Mouse (Mus musculus): ENCODE data around the gene Arhgap4. TPM values are rescaled to one million over a fixed set of nuclear protein-coding genes. Genes with fewer than 3 reads are reported as not detected.

Gene Arhgap4
- total RNA-seq, 1 experiment, result 3.5 TPM

GRCm38 (mm10) chrX:73867852-73868251 is 53.8 kb downstream of the Arhgap4 start:
- no peak overlapping the region for H3K4me3 ChIP-seq (ENCODE audit: insufficient read depth in 1 of 2, low read depth in 1 of 2, low read length in 2 of 2, poor library complexity in 1 of 2, severe bottlenecking in 1 of 2)
- in situ Hi-C loops (cut with MboI; ENCODE audit: low sequenced_read_pairs in 2 of 2, unreplicated experiment in 2 of 2), result no loop called here
- H3K36me3 ChIP-seq (ENCODE audit: control insufficient read depth, insufficient read depth, low read length, poor library complexity, severe bottlenecking), result no peaks in the 10 kb centered on the region
- no peaks in the 10 kb centered on the region for H3K4me1 ChIP-seq (ENCODE audit: control insufficient read depth in 2 of 2, insufficient read depth in 2 of 2, low read length in 2 of 2, poor library complexity in 1 of 2)
- no peak for DNase-seq (ENCODE audit: low read depth, low spot score)
- no peak overlapping the region for H3K9ac ChIP-seq (ENCODE audit: insufficient read depth, low read depth, low read length, poor library complexity, severe bottlenecking)
- H3K27ac ChIP-seq (ENCODE audit: insufficient read depth, low read depth, low read length, poor library complexity, severe bottlenecking), result no peak overlapping the region
- H3K9me3 ChIP-seq (ENCODE audit: control insufficient read depth, insufficient read depth, low read depth, low read length), result no peaks in the 10 kb centered on the region
- TF ChIP-seq ZC3H11A (IDR thresholded peaks at IDR 0.05; ENCODE audit: borderline replicate concordance, low read depth, low read length) (no peak), CHD2 (IDR thresholded peaks at IDR 0.05; ENCODE audit: low read depth, low read length) (no peak), HCFC1 (IDR thresholded peaks at IDR 0.05; ENCODE audit: borderline replicate concordance, insufficient read depth, low read length) (no peak), MAFK (IDR thresholded peaks at IDR 0.05; ENCODE audit: insufficient read depth, low read depth, low read length) (no peak), ZNF384 (IDR thresholded peaks at IDR 0.05; ENCODE audit: low read depth, low read length) (no peak)

- Histone ChIP-seq H3K36me3 (ENCODE audit: control insufficient read depth, insufficient read depth, low read length, poor library complexity, severe bottlenecking) (no peaks in the 10 kb centered on the region), H3K9me3 (ENCODE audit: control insufficient read depth, insufficient read depth, low read depth, low read length) (no peaks in the 10 kb centered on the region), H3K9ac (ENCODE audit: insufficient read depth, low read depth, low read length, poor library complexity, severe bottlenecking) (no peak overlapping the region), H3K4me3 (ENCODE audit: insufficient read depth in 1 of 2, low read depth in 1 of 2, low read length in 2 of 2, poor library complexity in 1 of 2, severe bottlenecking in 1 of 2) (no peak overlapping the region), H3K27ac (ENCODE audit: insufficient read depth, low read depth, low read length, poor library complexity, severe bottlenecking) (no peak overlapping the region), H3K4me1 (ENCODE audit: control insufficient read depth in 2 of 2, insufficient read depth in 2 of 2, low read length in 2 of 2, poor library complexity in 1 of 2) (no peaks in the 10 kb centered on the region)
- no peak for TF ChIP-seq MAFK (IDR thresholded peaks at IDR 0.05; ENCODE audit: insufficient read depth, low read depth, low read length)
- TF ChIP-seq HCFC1 (IDR thresholded peaks at IDR 0.05; ENCODE audit: borderline replicate concordance, insufficient read depth, low read length), result no peak
- TF ChIP-seq CHD2 (IDR thresholded peaks at IDR 0.05; ENCODE audit: low read depth, low read length), result no peak
- TF ChIP-seq ZC3H11A (IDR thresholded peaks at IDR 0.05; ENCODE audit: borderline replicate concordance, low read depth, low read length), result no peak
- TF ChIP-seq ZNF384 (IDR thresholded peaks at IDR 0.05; ENCODE audit: low read depth, low read length), result no peak
- DNase-seq (ENCODE audit: low read depth, low spot score), result no peak
- in situ Hi-C loops (cut with MboI; ENCODE audit: low sequenced_read_pairs in 2 of 2, unreplicated experiment in 2 of 2), result no loop called here
Observed at GRCm38 (mm10) chrX:73867256-73867655, 54.4 kb downstream of the Arhgap4 start.

- Histone ChIP-seq H3K4me1 (ENCODE audit: control insufficient read depth in 2 of 2, insufficient read depth in 2 of 2, low read length in 2 of 2, poor library complexity in 1 of 2) (no peaks in the 10 kb centered on the region), H3K9ac (ENCODE audit: insufficient read depth, low read depth, low read length, poor library complexity, severe bottlenecking) (no peak overlapping the region), H3K27ac (ENCODE audit: insufficient read depth, low read depth, low read length, poor library complexity, severe bottlenecking) (no peak overlapping the region), H3K36me3 (ENCODE audit: control insufficient read depth, insufficient read depth, low read length, poor library complexity, severe bottlenecking) (no peaks in the 10 kb centered on the region), H3K9me3 (ENCODE audit: control insufficient read depth, insufficient read depth, low read depth, low read length) (no peaks in the 10 kb centered on the region), H3K4me3 (ENCODE audit: insufficient read depth in 1 of 2, low read depth in 1 of 2, low read length in 2 of 2, poor library complexity in 1 of 2, severe bottlenecking in 1 of 2) (no peak overlapping the region)
- TF ChIP-seq ZNF384 (IDR thresholded peaks at IDR 0.05; ENCODE audit: low read depth, low read length), result no peak
- no peak for TF ChIP-seq HCFC1 (IDR thresholded peaks at IDR 0.05; ENCODE audit: borderline replicate concordance, insufficient read depth, low read length)
- TF ChIP-seq CHD2 (IDR thresholded peaks at IDR 0.05; ENCODE audit: low read depth, low read length), result no peak
- in situ Hi-C loops (cut with MboI; ENCODE audit: low sequenced_read_pairs in 2 of 2, unreplicated experiment in 2 of 2), result no loop called here
- DNase-seq (ENCODE audit: low read depth, low spot score), result no peak
Observed at GRCm38 (mm10) chrX:73864692-73865091, 57.0 kb downstream of the Arhgap4 start.

GRCm38 (mm10) chrX:73855087-73855408 is 66.6 kb downstream of the Arhgap4 start:
- H3K4me1 ChIP-seq (ENCODE audit: control insufficient read depth in 2 of 2, insufficient read depth in 2 of 2, low read length in 2 of 2, poor library complexity in 1 of 2), result no peaks in the 10 kb centered on the region
- H3K9me3 ChIP-seq (ENCODE audit: control insufficient read depth, insufficient read depth, low read depth, low read length), result no peaks in the 10 kb centered on the region
- H3K36me3 ChIP-seq (ENCODE audit: control insufficient read depth, insufficient read depth, low read length, poor library complexity, severe bottlenecking), result no peaks in the 10 kb centered on the region
- no peak overlapping the region for H3K4me3 ChIP-seq (ENCODE audit: insufficient read depth in 1 of 2, low read depth in 1 of 2, low read length in 2 of 2, poor library complexity in 1 of 2, severe bottlenecking in 1 of 2)
- H3K9ac ChIP-seq (ENCODE audit: insufficient read depth, low read depth, low read length, poor library complexity, severe bottlenecking), result no peak overlapping the region
- DNase-seq (ENCODE audit: low read depth, low spot score), result no peak
- in situ Hi-C loops (cut with MboI; ENCODE audit: low sequenced_read_pairs in 2 of 2, unreplicated experiment in 2 of 2), result no loop called here
- H3K27ac ChIP-seq (ENCODE audit: insufficient read depth, low read depth, low read length, poor library complexity, severe bottlenecking), result no peak overlapping the region
- no peak for TF ChIP-seq CHD2 (IDR thresholded peaks at IDR 0.05; ENCODE audit: low read depth, low read length)
- no peak for TF ChIP-seq ZC3H11A (IDR thresholded peaks at IDR 0.05; ENCODE audit: borderline replicate concordance, low read depth, low read length)
- no peak for TF ChIP-seq HCFC1 (IDR thresholded peaks at IDR 0.05; ENCODE audit: borderline replicate concordance, insufficient read depth, low read length)
- TF ChIP-seq ZNF384 (IDR thresholded peaks at IDR 0.05; ENCODE audit: low read depth, low read length), result no peak
- TF ChIP-seq MAFK (IDR thresholded peaks at IDR 0.05; ENCODE audit: insufficient read depth, low read depth, low read length), result no peak
